Mouse (Mus musculus) cerebellum, adult 11 months (tissue): ENCODE results near the gene 1810043G02Rik.
"Not testable (repeated sequence)": the region's sequence is repeated elsewhere in the genome, so short reads cannot be mapped to it uniquely, and the experiment has no call there.

Source experiments
- DNase-seq: peaks from one replicate; pipeline ENCODE4 v3.0.0; 2022

Gene 1810043G02Rik

GRCm38 (mm10) chr10:77978351-77979350 is at the start of gene 1810043G02Rik:
TSS of gene 1810043G02Rik (plus strand) at chr10:77978524.
- peak; percentile 100 for DNase-seq

GRCm38 (mm10) chr10:77939685-77940084 is 38.6 kb upstream of the 1810043G02Rik start:
- no peak for DNase-seq

- DNase-seq: not testable (repeated sequence)
These were observed 27.9 kb upstream of the 1810043G02Rik start for GRCm38 (mm10) chr10:77950468-77950867.

- no peak for DNase-seq
These were observed 15.6 kb upstream of the 1810043G02Rik start for GRCm38 (mm10) chr10:77962725-77963124.

- DNase-seq: no peak
These were observed 14.4 kb upstream of the 1810043G02Rik start for GRCm38 (mm10) chr10:77963971-77964370.

GRCm38 (mm10) chr10:77969274-77969972 is 8.9 kb upstream of the 1810043G02Rik start:
- peak; percentile 73 for DNase-seq

GRCm38 (mm10) chr10:77969973-77970325 is 8.4 kb upstream of the 1810043G02Rik start:
- DNase-seq: no peak

GRCm38 (mm10) chr10:77970481-77970880 is 7.8 kb upstream of the 1810043G02Rik start, which contains the start of gene Trpm2:
TSS of gene Trpm2 (minus strand) at chr10:77970563.
- DNase-seq: no peak

- DNase-seq: no peak
These were observed 7.1 kb upstream of the 1810043G02Rik start for GRCm38 (mm10) chr10:77971191-77971590.

- DNase-seq: no peak
These were observed 6.4 kb upstream of the 1810043G02Rik start for GRCm38 (mm10) chr10:77971709-77972553.

GRCm38 (mm10) chr10:77974323-77974722 is 4.0 kb upstream of the 1810043G02Rik start:
- DNase-seq: no peak

GRCm38 (mm10) chr10:77974811-77975210 is 3.5 kb upstream of the 1810043G02Rik start:
- DNase-seq: no peak

GRCm38 (mm10) chr10:77975653-77976052 is 2.7 kb upstream of the 1810043G02Rik start:
- no peak for DNase-seq

GRCm38 (mm10) chr10:77976458-77977150 is 1.7 kb upstream of the 1810043G02Rik start:
- DNase-seq: no peak

- DNase-seq: peak; percentile 68
These were observed 6.3 kb downstream of the 1810043G02Rik start for GRCm38 (mm10) chr10:77984660-77985059.

GRCm38 (mm10) chr10:77985775-77986174 is 7.5 kb downstream of the 1810043G02Rik start:
- no peak for DNase-seq

GRCm38 (mm10) chr10:77995639-77996038 is 17.3 kb downstream of the 1810043G02Rik start:
- no peak for DNase-seq

- no peak for DNase-seq
These were observed 21.9 kb downstream of the 1810043G02Rik start for GRCm38 (mm10) chr10:78000200-78000599.

GRCm38 (mm10) chr10:78001796-78002195 is 23.5 kb downstream of the 1810043G02Rik start:
- no peak for DNase-seq

GRCm38 (mm10) chr10:78002316-78002715 is 24.0 kb downstream of the 1810043G02Rik start:
- no peak for DNase-seq

GRCm38 (mm10) chr10:78004479-78005100 is 26.3 kb downstream of the 1810043G02Rik start:
- DNase-seq: no peak
